Mouse (Mus musculus) cerebellum, adult 2 months (tissue): ENCODE data around the gene Cabp1.

ENCODE experiments used
- CTCF ChIP-seq: fragments of 200-500 bp; IDR thresholded peaks from 2 replicates; pipeline ENCODE4 v1.5.1; 2011; ENCODE audit warnings: low read depth, mild to moderate bottlenecking, control low read depth, low read length, moderate library complexity, borderline replicate concordance; ENCODE audit not compliant: insufficient read depth
- POLR2A ChIP-seq: fragments of 200-500 bp; IDR thresholded peaks from 2 replicates; pipeline ENCODE4 v1.6.1; 2011; ENCODE audit warnings: low read length, control low read depth, borderline replicate concordance; ENCODE audit not compliant: insufficient read depth

- TF ChIP-seq POLR2A (peak; percentile 74), CTCF (no peak)
These were observed 35.9 kb downstream of the Cabp1 start, which contains the start of gene Mlec for GRCm38 (mm10) chr5:115158040-115158983.
